Mouse (Mus musculus) layer of hippocampus, adult 9-10 months (tissue): ENCODE measurements around the gene Ccdc9b.

Experiments
- DNase-seq: peaks from one replicate; pipeline ENCODE4 v3.0.0; 2022; ENCODE audit warnings: low spot score

The Ccdc9b gene

GRCm38 (mm10) chr2:118747301-118747960 lies 15.0 kb downstream of the Ccdc9b start:
- DNase-seq: no peak

- DNase-seq: no peak
Measured at GRCm38 (mm10) chr2:118745915-118746901, 16.3 kb downstream of the Ccdc9b start.

GRCm38 (mm10) chr2:118745232-118745884 lies 17.1 kb downstream of the Ccdc9b start, which contains the start of gene Inafm2:
Gene Inafm2 (plus strand): TSS chr2:118745758.
- no peak for DNase-seq

- DNase-seq: no peak
Measured at GRCm38 (mm10) chr2:118744621-118745020, 17.8 kb downstream of the Ccdc9b start.

GRCm38 (mm10) chr2:118743261-118743943 lies 19.1 kb downstream of the Ccdc9b start:
- no peak for DNase-seq

GRCm38 (mm10) chr2:118741183-118741582 lies 21.3 kb downstream of the Ccdc9b start:
- DNase-seq: no peak

GRCm38 (mm10) chr2:118740341-118740740 lies 22.1 kb downstream of the Ccdc9b start:
- no peak for DNase-seq

- DNase-seq: no peak
Measured at GRCm38 (mm10) chr2:118733341-118733740, 29.1 kb downstream of the Ccdc9b start.

- DNase-seq: no peak
Measured at GRCm38 (mm10) chr2:118731981-118732380, 30.5 kb downstream of the Ccdc9b start.

GRCm38 (mm10) chr2:118730622-118730915 lies 31.9 kb downstream of the Ccdc9b start:
- DNase-seq: no peak

GRCm38 (mm10) chr2:118729816-118730621 lies 32.4 kb downstream of the Ccdc9b start:
- no peak for DNase-seq

- no peak for DNase-seq
Measured at GRCm38 (mm10) chr2:118729194-118729593, 33.3 kb downstream of the Ccdc9b start.

GRCm38 (mm10) chr2:118728337-118728736 lies 34.1 kb downstream of the Ccdc9b start, which contains the start of gene Plcb2:
Gene Plcb2 (minus strand): TSS chr2:118728438.
- DNase-seq: no peak

- no peak for DNase-seq
Measured at GRCm38 (mm10) chr2:118727911-118728310, 34.5 kb downstream of the Ccdc9b start.

GRCm38 (mm10) chr2:118726873-118727272 lies 35.6 kb downstream of the Ccdc9b start:
- no peak for DNase-seq

- no peak for DNase-seq
Measured at GRCm38 (mm10) chr2:118725511-118725910, 37.0 kb downstream of the Ccdc9b start.

GRCm38 (mm10) chr2:118723693-118724486 lies 38.6 kb downstream of the Ccdc9b start:
- no peak for DNase-seq

GRCm38 (mm10) chr2:118716677-118717076 lies 45.8 kb downstream of the Ccdc9b start:
- DNase-seq: no peak

GRCm38 (mm10) chr2:118714230-118714629 lies 48.2 kb downstream of the Ccdc9b start:
- DNase-seq: no peak

GRCm38 (mm10) chr2:118713631-118714030 lies 48.8 kb downstream of the Ccdc9b start:
- no peak for DNase-seq
